Mouse (Mus musculus) kidney, adult 2 months (tissue): Measurements from ENCODE around the gene Il2ra.

Experiments
- CTCF ChIP-seq: fragments of 200-500 bp; conservative IDR thresholded peaks from 2 replicates; pipeline ENCODE4 v1.5.1; 2011; ENCODE audit warnings: low read depth, mild to moderate bottlenecking, control low read depth, low read length, moderate library complexity, mixed read lengths; ENCODE audit not compliant: insufficient read depth, insufficient read length
- POLR2A ChIP-seq: fragments of 200-500 bp; IDR thresholded peaks from one replicate; pipeline ENCODE4 v1.6.1; 2011; ENCODE audit warnings: low read depth, low read length, control low read depth

DNA sequence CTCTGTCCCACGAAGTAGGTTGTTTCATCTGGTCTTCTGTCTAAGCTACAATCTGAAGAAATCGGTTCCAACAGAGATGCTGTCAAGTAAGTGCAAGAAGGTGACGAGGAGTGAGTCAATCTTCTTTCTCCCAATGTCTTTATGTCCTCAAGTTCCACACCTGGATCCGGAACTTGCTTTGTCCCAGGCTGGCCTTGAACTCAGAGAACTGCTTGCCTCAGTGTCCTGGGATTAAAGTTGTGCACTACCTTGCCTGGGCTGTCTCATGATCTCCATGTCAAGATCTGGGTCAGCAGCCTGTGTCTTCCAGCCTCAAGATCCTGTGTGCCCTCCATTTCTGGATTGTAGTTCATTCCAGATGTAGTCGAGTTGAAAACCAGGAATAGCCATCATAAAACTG, 38.6 kb upstream of the Il2ra start, which contains the start of gene Rbm17:
- no peak for TF ChIP-seq CTCF
- TF ChIP-seq POLR2A = no peak
